Mouse (Mus musculus) heart, postnatal 14 days (tissue): ENCODE data around the gene Aasdhppt. TPM values are rescaled to one million over a fixed set of nuclear protein-coding genes. Genes with fewer than 3 reads are reported as not detected.

Experiments used
- DNase-seq, 2 experiments: peaks; one replicate each; pipeline ENCODE4 v3.0.0; 2021 to 2022
- intact Hi-C: fragments of 180-260 bp; cut with DNase I; formaldehyde crosslinking; loops from one replicate; pipeline ENCODE4 v1.15.1; 2025
- long read RNA-seq, 2 experiments: library from polyadenylated mRNA; stranded (forward); transcript quantifications; one replicate each; pipeline ENCODE4 v2.0.0; 2021
- total RNA-seq, 2 experiments: library from RNA; stranded (reverse); gene quantifications; 2 replicates each; pipeline ENCODE4 v1.2.3; 2021

Aasdhppt gene
- 10 to 100 TPM; 17.3 to 17.5 TPM for total RNA-seq
- long read RNA-seq, experiment 1, transcript Aasdhppt-201 (6 exons, 2,843 nt) = major isoform, 67 of 75 reads
- long read RNA-seq, experiment 1, partial matches to known transcripts = 1 of 75 reads
- long read RNA-seq, experiment 1, other reads (novel, unspliced or antisense) = 4 of 75 reads
- long read RNA-seq, experiment 2, transcript Aasdhppt-201 (6 exons, 2,843 nt) = major isoform, 51 of 54 reads
- long read RNA-seq, experiment 2, partial matches to known transcripts = 0 of 54 reads
- long read RNA-seq, experiment 2, other reads (novel, unspliced or antisense) = 1 of 54 reads

- intact Hi-C loops = loop anchor here (2.0 kb wide), 1 partner anchor 67 kb away; the partner anchor contains the start of gene Msantd4
- DNase-seq = peak; percentile 96 to 98
Observed at GRCm38 (mm10) chr9:4309351-4310085, at the start of gene Aasdhppt, which contains the start of gene Kbtbd3. Gene Aasdhppt (minus strand): TSS chr9:4309471. Gene Kbtbd3 (plus strand): TSS chr9:4309833.

DNA sequence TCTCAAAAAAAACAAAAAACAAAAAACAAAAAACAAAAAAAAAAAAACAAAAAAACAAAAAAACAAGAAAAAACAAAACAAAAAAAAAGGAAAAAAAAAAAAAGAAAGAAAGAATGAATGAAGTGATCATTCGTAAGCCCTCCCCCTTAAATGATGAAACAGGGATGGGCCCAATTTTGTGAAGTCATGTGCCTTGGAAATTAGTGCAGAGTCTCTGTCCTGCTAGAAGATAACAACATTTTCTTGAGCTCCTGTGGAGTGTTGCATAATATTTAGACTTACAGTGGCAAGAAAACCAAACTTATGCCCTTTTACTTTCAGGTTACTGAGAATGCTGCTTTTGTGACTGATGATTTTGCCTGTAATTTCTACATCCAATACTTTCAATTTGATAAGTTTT lies 43.9 kb upstream of the Aasdhppt start:
- intact Hi-C loops = no loop called here
- no peak for DNase-seq

GRCm38 (mm10) chr9:4318939-4319721 lies 9.9 kb upstream of the Aasdhppt start:
- no peak for DNase-seq
- intact Hi-C loops = no loop called here

DNA sequence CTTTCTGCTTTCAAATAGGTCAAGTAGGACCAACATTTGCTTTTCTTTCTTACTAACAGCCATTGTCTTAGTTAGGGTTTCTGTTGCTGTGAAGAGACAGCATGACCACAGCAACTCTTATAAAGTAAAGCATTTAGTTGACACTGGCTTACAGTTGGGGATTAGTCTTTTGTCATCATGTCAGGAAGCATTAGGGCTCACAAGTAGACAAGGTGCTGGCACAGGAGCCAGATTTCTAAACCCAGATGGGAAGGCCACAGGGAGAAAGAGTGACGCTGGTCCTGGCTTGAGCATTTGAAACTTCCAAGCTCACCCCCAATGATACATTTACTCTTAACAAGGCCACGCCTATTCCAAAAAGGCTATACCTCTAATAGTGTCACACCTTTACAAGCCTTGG lies 6.5 kb upstream of the Aasdhppt start:
- intact Hi-C loops = no loop called here
- DNase-seq = no peak

- DNase-seq = no peak
- intact Hi-C loops = no loop called here
Observed at GRCm38 (mm10) chr9:4313946-4314345, 4.7 kb upstream of the Aasdhppt start.

- no peak for DNase-seq
- intact Hi-C loops = loop anchor here (2.0 kb wide), 1 partner anchor 66 kb away; the partner anchor contains the start of gene Msantd4
Observed at GRCm38 (mm10) chr9:4311162-4311561, 1.9 kb upstream of the Aasdhppt start.

DNA sequence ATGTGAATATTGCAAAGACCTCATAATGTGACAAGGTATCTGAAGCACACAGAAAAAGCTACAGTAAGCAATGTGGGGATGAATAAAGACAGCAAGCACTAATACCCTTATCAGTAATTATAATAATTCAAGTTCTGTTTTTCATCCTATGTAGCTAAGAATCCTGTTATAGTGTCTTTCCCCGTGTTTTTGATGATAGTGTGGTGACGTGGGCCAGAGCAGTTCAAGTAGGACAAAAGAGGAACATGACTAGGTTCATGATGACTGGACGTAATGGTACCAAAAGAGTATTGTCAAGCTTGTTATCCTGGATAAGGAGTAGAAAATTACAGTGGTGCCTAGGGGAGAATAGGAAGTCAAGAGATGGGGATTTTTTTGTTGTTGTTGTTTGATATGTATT lies 1.4 kb upstream of the Aasdhppt start:
- DNase-seq = no peak
- intact Hi-C loops = loop anchor here (2.0 kb wide), 1 partner anchor 66 kb away; the partner anchor contains the start of gene Msantd4

- DNase-seq = no peak
- intact Hi-C loops = no loop called here
Observed at GRCm38 (mm10) chr9:4308628-4309350, 482 bp downstream of the Aasdhppt start.

DNA sequence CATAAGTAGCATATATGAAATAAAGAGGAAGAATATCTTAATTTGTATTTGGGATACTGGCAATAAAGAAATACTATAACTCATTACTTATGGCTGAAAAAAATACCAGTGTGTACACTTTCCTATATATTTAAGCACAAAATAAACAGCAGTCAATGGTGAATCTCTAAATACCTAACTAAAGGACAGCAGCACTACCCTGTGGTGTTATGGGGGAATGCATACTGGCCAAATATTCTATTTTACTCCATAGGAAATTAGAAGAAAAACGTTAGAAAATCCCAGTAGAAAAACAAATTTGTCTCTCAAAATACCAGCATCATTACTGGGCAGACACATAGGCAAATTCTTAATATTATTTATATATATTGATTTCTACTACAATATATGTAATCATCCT lies 4.4 kb downstream of the Aasdhppt start:
- intact Hi-C loops = no loop called here
- DNase-seq = no peak

DNA sequence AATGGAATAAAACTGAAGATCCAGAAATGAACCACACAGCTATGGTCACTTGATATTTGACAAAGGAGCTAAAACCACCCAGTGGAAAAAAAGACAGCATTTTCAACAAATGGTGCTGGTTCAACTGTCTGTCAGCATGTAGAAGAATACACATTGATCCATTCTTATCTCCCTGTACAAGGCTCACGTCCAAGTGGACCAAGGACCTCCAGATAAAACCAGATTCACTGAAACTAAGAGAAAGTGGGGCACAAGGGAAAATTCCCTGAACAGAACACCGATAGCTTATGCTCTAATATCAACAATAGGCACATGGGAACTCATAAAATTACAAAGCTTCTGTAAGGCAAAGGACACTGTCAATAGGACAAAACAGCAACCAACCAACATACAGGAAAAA lies 8.8 kb downstream of the Aasdhppt start:
- DNase-seq = no peak
- intact Hi-C loops = no loop called here

DNA sequence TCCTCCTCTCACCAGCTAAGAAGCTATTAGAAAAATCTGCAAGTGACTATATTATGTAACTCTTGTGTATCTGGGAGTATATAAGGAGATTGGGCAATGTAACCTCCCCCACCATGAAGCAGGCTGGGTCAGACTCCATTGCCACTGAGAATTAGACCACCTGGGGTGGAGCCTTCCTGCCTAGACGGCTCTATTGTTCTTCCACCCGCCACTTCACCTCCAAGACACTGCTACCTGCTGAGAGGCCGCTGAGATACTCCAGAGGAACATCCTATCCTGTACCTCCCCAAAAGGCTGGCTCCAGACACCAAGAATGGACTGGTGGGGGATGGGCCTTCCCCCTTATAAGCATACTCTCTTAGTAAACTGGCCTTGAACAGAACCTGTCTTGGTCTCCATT lies 25.4 kb downstream of the Aasdhppt start:
- intact Hi-C loops = no loop called here
- no peak for DNase-seq

- intact Hi-C loops = no loop called here
- DNase-seq = no peak
Observed at GRCm38 (mm10) chr9:4266881-4267280, 42.4 kb downstream of the Aasdhppt start.

DNA sequence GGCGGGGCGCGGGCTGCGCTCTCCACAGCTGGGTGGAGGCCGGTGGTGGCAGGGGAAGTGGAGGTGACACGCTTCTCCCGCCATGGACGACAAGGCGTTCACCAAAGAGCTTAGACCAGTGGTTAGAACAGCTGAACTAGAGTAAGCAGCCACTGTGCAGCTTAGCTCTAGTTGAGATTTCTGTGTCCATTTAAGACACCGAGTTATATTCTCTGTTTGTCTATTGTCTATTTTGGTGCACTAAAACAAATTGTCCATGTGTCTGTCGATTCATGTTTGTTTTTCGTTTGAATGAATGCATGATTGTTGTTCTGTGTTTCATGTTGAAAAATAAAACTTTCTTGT lies 48.6 kb downstream of the Aasdhppt start:
- DNase-seq = no peak
- intact Hi-C loops = no loop called here

GRCm38 (mm10) chr9:4259841-4260745 lies 49.2 kb downstream of the Aasdhppt start:
- intact Hi-C loops = no loop called here
- DNase-seq = peak; percentile 49

- no peak for DNase-seq
- intact Hi-C loops = no loop called here
Observed at GRCm38 (mm10) chr9:4259074-4259473, 50.2 kb downstream of the Aasdhppt start.
